Mouse (Mus musculus) frontal cortex, postnatal 36 days (tissue): ENCODE measurements around the gene Alpk1.

Experiments
- DNase-seq, 2 experiments: peaks; one replicate each; pipeline ENCODE4 v3.0.0; 2022; ENCODE audit warnings: low spot score in 2 of 2

Alpk1 gene

GRCm38 (mm10) chr3:127780021-127780644, at the start of gene Alpk1:
Gene Alpk1 (minus strand): TSS chr3:127780527.
- DNase-seq = peak; percentile 33 to 46

GRCm38 (mm10) chr3:127827123-127827522, 46.8 kb upstream of the Alpk1 start:
- no peak for DNase-seq

- no peak for DNase-seq
Measured at GRCm38 (mm10) chr3:127826503-127826902, 46.2 kb upstream of the Alpk1 start.

- no peak for DNase-seq
Measured at GRCm38 (mm10) chr3:127823886-127824863, 43.8 kb upstream of the Alpk1 start.

- no peak for DNase-seq
Measured at GRCm38 (mm10) chr3:127821209-127821608, 40.9 kb upstream of the Alpk1 start.

- no peak for DNase-seq
Measured at GRCm38 (mm10) chr3:127820400-127820799, 40.1 kb upstream of the Alpk1 start.

GRCm38 (mm10) chr3:127818694-127819663, 38.7 kb upstream of the Alpk1 start:
- no peak for DNase-seq

- DNase-seq = no peak
Measured at GRCm38 (mm10) chr3:127817120-127817683, 36.9 kb upstream of the Alpk1 start.

GRCm38 (mm10) chr3:127809103-127809502, 28.8 kb upstream of the Alpk1 start:
- DNase-seq = no peak

- DNase-seq = no peak
Measured at GRCm38 (mm10) chr3:127807846-127808245, 27.5 kb upstream of the Alpk1 start.

- DNase-seq = no peak
Measured at GRCm38 (mm10) chr3:127805991-127806390, 25.7 kb upstream of the Alpk1 start.

- DNase-seq = no peak
Measured at GRCm38 (mm10) chr3:127805071-127805470, 24.7 kb upstream of the Alpk1 start.

- no peak for DNase-seq
Measured at GRCm38 (mm10) chr3:127804439-127804838, 24.1 kb upstream of the Alpk1 start.

- peak; percentile 26 to 35 for DNase-seq
Measured at GRCm38 (mm10) chr3:127802814-127803213, 22.5 kb upstream of the Alpk1 start.

GRCm38 (mm10) chr3:127801162-127801561, 20.8 kb upstream of the Alpk1 start:
- no peak for DNase-seq

- DNase-seq = no peak
Measured at GRCm38 (mm10) chr3:127796271-127796670, 15.9 kb upstream of the Alpk1 start.

- DNase-seq = no peak
Measured at GRCm38 (mm10) chr3:127795762-127796161, 15.4 kb upstream of the Alpk1 start.

GRCm38 (mm10) chr3:127793022-127793421, 12.7 kb upstream of the Alpk1 start:
- DNase-seq = no peak

GRCm38 (mm10) chr3:127791595-127792561, 11.6 kb upstream of the Alpk1 start:
- no peak for DNase-seq

- DNase-seq = no peak
Measured at GRCm38 (mm10) chr3:127791056-127791483, 10.7 kb upstream of the Alpk1 start.
